Mouse (Mus musculus) embryonic fibroblast, embryonic 13.5 days (primary cell): Measurements from ENCODE around the gene Ptrh2.

Experiments
- CTCF ChIP-seq: IDR thresholded peaks from 2 replicates; pipeline ENCODE4 v1.5.1; 2011; ENCODE audit warnings: mild to moderate bottlenecking, control low read depth, low read length, moderate library complexity, borderline replicate concordance; ENCODE audit not compliant: insufficient read depth
- POLR2A ChIP-seq: IDR thresholded peaks from 2 replicates; pipeline ENCODE4 v1.6.1; 2011; ENCODE audit warnings: low read depth, mild to moderate bottlenecking, control low read depth, low read length, moderate library complexity

- TF ChIP-seq POLR2A (no peak), CTCF (no peak)
Observed at GRCm38 (mm10) chr11:86637697-86638096, 46.1 kb upstream of the Ptrh2 start.
